Mouse (Mus musculus) embryonic fibroblast, embryonic 13.5 days (primary cell): ENCODE data around the gene Smndc1.

ENCODE experiments used
- CTCF ChIP-seq: IDR thresholded peaks from 2 replicates; pipeline ENCODE4 v1.5.1; 2011; ENCODE audit warnings: mild to moderate bottlenecking, control low read depth, low read length, moderate library complexity, borderline replicate concordance; ENCODE audit not compliant: insufficient read depth
- POLR2A ChIP-seq: IDR thresholded peaks from 2 replicates; pipeline ENCODE4 v1.6.1; 2011; ENCODE audit warnings: low read depth, mild to moderate bottlenecking, control low read depth, low read length, moderate library complexity

DNA sequence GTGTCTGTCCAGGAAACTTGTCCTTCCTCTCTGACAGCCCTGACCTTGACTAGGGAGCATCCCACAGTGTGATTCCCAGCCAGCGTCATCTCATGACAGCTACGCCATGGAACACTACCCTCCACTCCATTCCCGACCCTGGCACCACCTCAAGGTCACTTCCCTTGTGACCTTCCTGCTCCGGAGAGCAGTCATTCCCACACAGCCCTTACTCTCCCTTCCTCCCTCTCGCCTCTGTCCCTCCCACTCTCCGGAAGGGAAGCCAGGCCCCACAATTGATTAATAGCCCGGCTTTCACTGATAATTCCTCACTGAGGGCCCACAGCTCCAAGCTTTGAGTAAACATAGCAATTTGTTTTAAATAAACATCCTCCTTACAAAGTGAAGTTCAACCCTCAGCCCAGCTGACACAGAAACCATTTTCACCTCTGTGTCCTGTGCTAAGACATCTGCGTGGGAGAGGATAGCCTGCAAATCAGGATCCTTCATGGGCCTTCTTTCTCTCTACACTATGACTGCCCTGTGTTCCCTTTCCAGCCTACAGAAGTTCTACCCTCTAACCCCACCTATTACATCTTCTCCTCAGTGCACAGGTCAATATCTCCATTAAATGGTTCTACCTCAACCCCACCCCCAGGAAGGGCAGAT, 47.1 kb upstream of the Smndc1 start:
- TF ChIP-seq POLR2A = no peak
- no peak for TF ChIP-seq CTCF
